Mouse (Mus musculus) CH12.LX (cell line): ENCODE data around the gene Ccdc157. TPM values are rescaled to one million over a fixed set of nuclear protein-coding genes. Genes with fewer than 3 reads are reported as not detected.

Source experiments
- DNase-seq: peaks from one replicate; pipeline ENCODE4 v3.0.0-alpha.2; 2013; ENCODE audit errors: extremely low read depth
- H3K27ac ChIP-seq: 2 replicates; pipeline ENCODE4 v1.5.1; 2012; ENCODE audit warnings: low read depth, mild to moderate bottlenecking, control low read depth, moderate library complexity; ENCODE audit not compliant: insufficient read depth
- H3K27me3 ChIP-seq: replicated peaks from 2 replicates; pipeline ENCODE3; 2012; ENCODE audit warnings: inconsistent platforms
- H3K36me3 ChIP-seq, 2 experiments: replicated peaks in 1 of 2; 2 replicates each; pipeline versions ENCODE3 to v1.6.1; 2012; ENCODE audit warnings: inconsistent platforms in 1 of 2, low read length in 1 of 2, mild to moderate bottlenecking in 1 of 2, mixed read lengths in 1 of 2, moderate library complexity in 1 of 2; ENCODE audit not compliant: control insufficient read depth in 1 of 2, insufficient read depth in 1 of 2
- H3K4me1 ChIP-seq, 2 experiments: 2 replicates each; pipeline ENCODE4 v1.6.1; 2012; ENCODE audit warnings: inconsistent platforms in 1 of 2, moderate library complexity in 1 of 2; ENCODE audit not compliant: insufficient read depth in 2 of 2, control insufficient read depth in 1 of 2
- H3K4me2 ChIP-seq: 2 replicates; pipeline ENCODE4 v1.6.1; 2012; ENCODE audit warnings: low read depth, mild to moderate bottlenecking, control low read depth; ENCODE audit not compliant: poor library complexity, insufficient read depth, severe bottlenecking
- H3K4me3 ChIP-seq, 3 experiments: fragments of 150-350 bp in 1 of 3; sonication (generic) in 1 of 3; replicated peaks in 1 of 3; 2 replicates each; pipeline versions ENCODE3 to v1.5.1; 2011 to 2012; ENCODE audit warnings: low read depth in 2 of 3, low read length in 2 of 3, mild to moderate bottlenecking in 2 of 3, moderate library complexity in 2 of 3, control low read depth in 1 of 3, improper control_type of control experiment in 1 of 3, inconsistent platforms in 1 of 3, mixed read lengths in 1 of 3; ENCODE audit not compliant: poor library complexity in 1 of 3
- H3K79me2 ChIP-seq: replicated peaks from 2 replicates; pipeline ENCODE4 v1.6.1; 2012; ENCODE audit warnings: mild to moderate bottlenecking, moderate library complexity; ENCODE audit not compliant: control insufficient read depth, poor library complexity, insufficient read depth, severe bottlenecking; ENCODE audit errors: extremely low read depth
- H3K9ac ChIP-seq: 2 replicates; pipeline ENCODE4 v1.6.1; 2012; ENCODE audit warnings: low read depth, mild to moderate bottlenecking, control low read depth, moderate library complexity; ENCODE audit not compliant: insufficient read depth
- H3K9me3 ChIP-seq: replicated peaks from 2 replicates; pipeline ENCODE3; 2012; ENCODE audit warnings: low read length, inconsistent platforms, mixed read lengths
- CHD1 ChIP-seq: IDR thresholded peaks from 2 replicates; pipeline ENCODE4 v1.6.1; 2012; ENCODE audit warnings: low read depth, low read length, improper control_type of control experiment, inconsistent platforms
- ELF1 ChIP-seq: IDR thresholded peaks from 2 replicates; pipeline ENCODE4 v1.6.1; 2014; ENCODE audit warnings: low read depth, mild to moderate bottlenecking, inconsistent platforms, low read length, improper control_type of control experiment
- EP300 ChIP-seq: IDR thresholded peaks from 2 replicates; pipeline ENCODE4 v1.6.1; 2011; ENCODE audit warnings: low read length, improper control_type of control experiment
- HCFC1 ChIP-seq: IDR thresholded peaks from 2 replicates; pipeline ENCODE4 v1.6.1; 2012; ENCODE audit warnings: low read depth, mild to moderate bottlenecking, inconsistent platforms, low read length, improper control_type of control experiment
- JUND ChIP-seq: conservative IDR thresholded peaks from 2 replicates; pipeline ENCODE4 v1.6.1; 2011; ENCODE audit warnings: low read depth, low read length, improper control_type of control experiment
- MAFK ChIP-seq: IDR thresholded peaks from 2 replicates; pipeline ENCODE4 v1.6.1; 2011; ENCODE audit warnings: low read length, improper control_type of control experiment; ENCODE audit not compliant: insufficient replicate concordance
- MAZ ChIP-seq: IDR thresholded peaks from 2 replicates; pipeline ENCODE4 v1.6.1; 2012; ENCODE audit warnings: low read depth, mild to moderate bottlenecking, inconsistent platforms, low read length, improper control_type of control experiment, moderate library complexity
- MYC ChIP-seq: IDR thresholded peaks from 2 replicates; pipeline ENCODE4 v1.6.1; 2011; ENCODE audit warnings: low read depth, mild to moderate bottlenecking, improper control_type of control experiment, low read length
- NELFE ChIP-seq: IDR thresholded peaks from 2 replicates; pipeline ENCODE4 v1.6.1; 2011; ENCODE audit warnings: low read depth, low read length, improper control_type of control experiment
- PAX5 ChIP-seq: IDR thresholded peaks from 2 replicates; pipeline ENCODE4 v1.6.1; 2012; ENCODE audit warnings: low read length, inconsistent platforms, mixed read lengths
- POLR2A ChIP-seq: IDR thresholded peaks from 2 replicates; pipeline ENCODE4 v1.6.1; 2011; ENCODE audit warnings: low read depth, mild to moderate bottlenecking, improper control_type of control experiment, low read length
- POLR2AphosphoS2 ChIP-seq: IDR thresholded peaks from 2 replicates; pipeline ENCODE4 v1.6.1; 2011; ENCODE audit warnings: low read depth, low read length, improper control_type of control experiment
- RAD21 ChIP-seq: IDR thresholded peaks from 2 replicates; pipeline ENCODE4 v1.6.1; 2011; ENCODE audit warnings: low read depth, mild to moderate bottlenecking, low read length, improper control_type of control experiment, moderate library complexity
- RCOR1 ChIP-seq: conservative IDR thresholded peaks from 2 replicates; pipeline ENCODE4 v1.6.1; 2012; ENCODE audit warnings: low read depth, mild to moderate bottlenecking, inconsistent platforms, low read length, improper control_type of control experiment
- SIN3A ChIP-seq: IDR thresholded peaks from 2 replicates; pipeline ENCODE4 v1.6.1; 2012; ENCODE audit warnings: low read length, improper control_type of control experiment, inconsistent platforms
- TBP ChIP-seq: conservative IDR thresholded peaks from 2 replicates; pipeline ENCODE4 v1.6.1; 2011; ENCODE audit warnings: low read depth, low read length, improper control_type of control experiment
- TCF12 ChIP-seq: IDR thresholded peaks from 2 replicates; pipeline ENCODE4 v1.6.1; 2014; ENCODE audit warnings: low read depth, mild to moderate bottlenecking, inconsistent platforms, low read length, improper control_type of control experiment
- USF1 ChIP-seq: IDR thresholded peaks from 2 replicates; pipeline ENCODE4 v1.6.1; 2014; ENCODE audit warnings: low read depth, mild to moderate bottlenecking, inconsistent platforms, low read length, improper control_type of control experiment
- ZMIZ1 ChIP-seq: IDR thresholded peaks from 2 replicates; pipeline ENCODE4 v1.6.1; 2012; ENCODE audit warnings: low read depth, mild to moderate bottlenecking, inconsistent platforms, low read length, improper control_type of control experiment
- dilution Hi-C: fragments of 300-500 bp; cut with MboI; formaldehyde crosslinking; loops from 2 replicates; pipeline ENCODE4 v1.14.3; 2020; ENCODE audit warnings: low sequenced_read_pairs; ENCODE audit not compliant: extremely low pct_unique_long_range_greater_than_20kb, extremely low pct_ligation_motif_present
- in situ Hi-C: fragments of 300-500 bp; cut with MboI; formaldehyde crosslinking; loops from 3 replicates; pipeline ENCODE4 v1.14.3; 2019; ENCODE audit warnings: low sequenced_read_pairs, low pct_ligation_motif_present, low pct_unique_long_range_greater_than_20kb, mixed read lengths
- polyA plus RNA-seq: library from polyadenylated mRNA; unstranded; fragments of >175 nt; gene quantifications from 2 replicates; pipeline ENCODE4 v1.2.1, GENCODE M21; 2012; ENCODE audit warnings: low read depth; ENCODE audit not compliant: insufficient read length
- total RNA-seq, 2 experiments: library from RNA; depleted of rRNA; stranded (reverse); fragments of 300-350 nt in 1 of 2; fragments of >200 nt in 1 of 2; gene quantifications; 2 replicates each; pipeline ENCODE4 v1.2.3; 2012 to 2014

Gene Ccdc157
- total and polyA plus RNA-seq, 3 experiments = 2.3 to 4.4 (median 4.0) TPM

DNA sequence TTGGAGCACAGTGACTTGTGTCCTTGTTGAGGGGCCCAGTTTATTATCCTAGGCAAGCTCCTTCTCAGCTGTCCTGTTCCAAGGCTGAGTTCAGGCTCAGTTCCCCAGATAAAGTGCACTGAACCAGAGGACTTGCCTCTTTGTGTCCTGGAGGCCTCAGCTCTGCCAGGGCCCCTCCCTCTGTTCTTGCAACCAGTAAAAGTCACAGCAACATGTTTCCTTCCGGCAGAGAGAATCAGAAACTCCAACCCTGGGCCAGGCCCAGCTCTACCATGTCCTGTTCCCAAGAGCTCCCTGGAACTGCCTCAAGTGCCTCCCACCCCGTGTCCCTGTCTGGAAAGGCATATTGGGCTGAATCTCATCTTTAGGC lies 43.6 kb upstream of the Ccdc157 start:
- H3K9me3 ChIP-seq = no peaks in the 10 kb centered on the region
- peak overlapping the region; percentile 29; the same call in 1 of the 2 replicates for H3K9ac ChIP-seq
- H3K4me2 ChIP-seq = peak overlapping the region; percentile 25; the same call in 1 of the 2 replicates
- no peak overlapping the region for H3K4me3 ChIP-seq
- dilution Hi-C loops (no loop called here), in situ Hi-C loops (no loop called here)
- no peaks in the 10 kb centered on the region; the same call in none of the 2 replicates for H3K79me2 ChIP-seq
- H3K27me3 ChIP-seq = no peaks in the 10 kb centered on the region
- H3K36me3 ChIP-seq = peaks cover 20 to 53% of the 10 kb centered on the region in 2 experiments
- no peak overlapping the region for H3K27ac ChIP-seq
- peaks cover 5 to 77% of the 10 kb centered on the region in 2 experiments for H3K4me1 ChIP-seq
- peak; percentile 68; the same call in 1 of the 2 replicates for TF ChIP-seq MAZ
- TF ChIP-seq NELFE = peak; percentile 29; the same call in 1 of the 2 replicates
- peak; percentile 35; the same call in 1 of the 2 replicates for TF ChIP-seq EP300
- TF ChIP-seq TBP = peak; percentile 47; the same call in 1 of the 2 replicates
- no peak for TF ChIP-seq RAD21
- peak; percentile 49 for TF ChIP-seq POLR2A
- TF ChIP-seq MYC = no peak
- TF ChIP-seq HCFC1 = no peak
- 0 out of 2 replicates have a peak, but pooled peaks have one; percentile 33 for TF ChIP-seq ELF1
- no peak for TF ChIP-seq JUND
- peak; percentile 29; the same call in 1 of the 2 replicates for TF ChIP-seq TCF12
- TF ChIP-seq, all 38 proteins: peak for 7
- DNase-seq = peak; percentile 76

DNA sequence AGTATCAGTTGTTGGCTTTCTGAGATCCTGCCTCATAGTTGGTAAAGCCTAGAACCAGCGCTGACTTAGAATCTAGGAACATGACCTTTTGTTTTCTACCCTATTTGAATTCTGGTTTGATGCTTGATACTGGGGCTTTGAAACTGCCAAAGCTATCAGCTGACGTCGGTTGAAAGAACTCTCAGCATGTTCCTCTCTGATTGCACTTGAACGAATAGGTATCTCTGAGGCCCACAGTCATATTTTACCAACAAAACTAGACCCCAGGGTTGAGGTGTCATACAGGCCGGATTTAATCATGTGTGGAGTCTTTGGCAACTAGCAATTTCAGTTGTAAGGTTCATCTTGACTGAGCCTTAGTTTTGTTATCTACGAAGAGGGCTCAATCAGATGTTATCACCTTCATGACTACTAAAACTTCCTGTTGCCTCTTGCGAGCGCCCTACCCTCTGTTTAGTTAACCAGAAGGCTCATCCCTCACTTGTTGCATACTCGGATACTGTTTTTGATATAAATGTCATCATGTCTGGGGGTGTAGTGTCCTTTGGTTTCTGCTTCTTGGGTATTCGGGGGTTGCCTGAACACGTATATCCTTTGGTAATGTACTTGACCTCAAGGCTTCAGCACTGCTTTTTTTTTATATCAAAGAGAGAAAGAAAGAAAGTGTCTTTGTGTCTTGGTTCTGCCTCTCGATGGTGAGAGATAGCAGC lies 43.1 kb upstream of the Ccdc157 start:
- Histone ChIP-seq H3K9me3 (no peaks in the 10 kb centered on the region), H3K79me2 (peaks cover 3% of the 10 kb centered on the region), H3K4me1 (peaks cover 11 to 82% of the 10 kb centered on the region in 2 experiments), H3K4me2 (peak overlapping the region; percentile 0; the same call in 1 of the 2 replicates), H3K36me3 (peaks cover 16 to 49% of the 10 kb centered on the region in 2 experiments), H3K4me3 (no peak overlapping the region), H3K9ac (no peak overlapping the region), H3K27me3 (no peaks in the 10 kb centered on the region), H3K27ac (no peak overlapping the region)
- DNase-seq = no peak
- in situ Hi-C loops = no loop called here
- TF ChIP-seq PAX5 = no peak
- no peak for TF ChIP-seq NELFE
- TF ChIP-seq SIN3A = no peak
- TF ChIP-seq POLR2AphosphoS2 = no peak
- TF ChIP-seq ZMIZ1 = no peak
- TF ChIP-seq EP300 = no peak
- TF ChIP-seq RAD21 = no peak
- TF ChIP-seq ELF1 = no peak
- no peak for TF ChIP-seq POLR2A
- TF ChIP-seq USF1 = no peak
- no peak for TF ChIP-seq TCF12
- no peak for TF ChIP-seq MAFK
- no peak for TF ChIP-seq CHD1
- no peak for TF ChIP-seq RCOR1
- dilution Hi-C loops = no loop called here
